Mouse (Mus musculus): ENCODE data around the gene Fcgr4.

Gene Fcgr4

DNA sequence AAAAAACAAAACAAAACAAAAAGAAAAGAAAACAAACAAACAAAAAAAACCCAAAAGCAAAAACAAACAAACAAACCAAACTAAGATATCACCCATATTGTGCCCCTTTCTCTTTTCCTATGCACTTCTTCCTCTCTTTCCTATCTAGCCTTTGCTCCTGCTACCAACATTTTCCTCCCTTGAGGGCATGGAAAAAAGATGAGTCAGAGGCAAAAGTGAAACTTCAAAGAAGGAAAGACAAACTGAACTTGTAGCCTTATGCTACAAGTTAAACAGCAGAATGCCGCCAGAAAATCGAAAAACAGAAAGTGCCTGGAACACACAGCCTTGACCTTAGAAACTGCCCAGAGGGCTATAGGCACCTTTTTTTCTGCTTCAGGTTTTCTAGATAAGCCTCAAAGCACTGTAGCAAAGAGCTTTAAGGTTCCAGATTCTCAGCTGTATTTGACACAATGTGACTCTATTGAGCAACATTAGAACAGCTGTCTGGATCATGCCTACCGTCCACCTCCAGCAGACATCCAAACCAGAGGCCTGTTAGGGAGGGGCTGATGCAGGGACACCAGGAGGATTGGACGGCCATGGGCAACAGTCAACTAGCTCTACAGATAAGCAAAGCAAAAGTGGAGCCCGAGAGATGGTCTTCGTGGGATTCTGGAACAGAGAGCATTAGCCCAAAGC, 1.9 kb upstream of the Fcgr4 start:
- DNase-seq = no peak

DNA sequence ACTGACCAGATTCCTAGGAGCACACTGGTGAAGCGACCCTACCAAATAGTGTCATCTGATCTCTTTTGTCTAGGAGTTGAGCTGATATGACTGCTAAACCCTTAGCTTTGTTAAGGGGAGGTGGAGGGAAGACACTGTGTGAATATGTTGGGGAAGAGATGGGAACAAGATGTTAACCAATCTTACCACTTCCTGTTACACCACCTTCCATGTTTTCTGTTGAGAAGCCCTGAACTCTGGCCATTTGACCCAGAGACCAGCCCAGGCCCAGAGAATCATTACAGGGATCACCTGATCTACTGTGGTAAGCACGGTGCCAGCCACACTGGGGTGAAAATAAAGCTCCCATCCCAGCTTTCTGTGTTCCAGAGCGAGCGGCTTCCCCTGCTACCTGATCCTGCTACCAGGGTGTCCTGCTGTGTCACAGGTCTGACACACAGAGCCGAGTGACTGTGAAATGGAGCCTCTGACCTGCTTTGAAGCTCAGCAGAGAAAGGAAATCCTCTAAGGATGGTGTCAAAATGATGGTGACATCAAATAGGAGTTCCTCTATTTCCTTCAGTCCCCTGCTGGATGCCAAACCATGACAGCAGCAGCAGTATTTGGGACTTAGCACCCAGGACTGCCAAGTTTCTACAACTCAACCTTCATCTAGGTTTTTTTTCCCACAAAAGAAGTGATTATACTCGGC, 1.1 kb upstream of the Fcgr4 start:
- DNase-seq = no peak

DNA sequence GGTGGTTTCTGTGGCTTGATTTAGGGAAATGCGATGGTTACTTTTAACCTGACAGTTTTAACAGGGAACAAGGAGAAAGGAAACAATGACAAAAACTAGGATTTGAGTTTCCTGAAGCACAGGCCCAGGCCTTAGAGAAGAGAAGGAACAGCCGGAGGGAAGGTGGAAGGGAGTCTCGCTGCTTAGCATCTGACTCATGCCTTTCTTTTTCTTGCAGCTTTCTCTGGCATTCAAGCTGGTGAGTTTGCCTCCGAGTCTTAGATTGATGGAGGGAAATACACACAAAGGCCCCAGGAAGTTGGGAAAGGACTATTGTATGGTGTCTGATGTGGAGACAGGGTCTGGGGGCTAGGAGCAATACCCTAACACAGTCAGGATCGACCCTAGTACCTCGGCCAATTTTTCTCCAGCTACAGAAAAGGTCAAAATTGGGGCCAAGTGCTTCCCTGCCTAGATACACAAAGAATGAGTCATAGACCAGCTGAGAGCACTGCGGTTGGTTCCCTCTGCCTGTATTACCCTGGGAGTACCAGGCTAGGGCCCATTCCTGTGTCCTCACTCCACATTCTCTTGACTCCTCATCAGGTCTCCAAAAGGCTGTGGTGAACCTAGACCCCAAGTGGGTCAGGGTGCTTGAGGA, 711 bp downstream of the Fcgr4 start:
- DNase-seq = no peak

DNA sequence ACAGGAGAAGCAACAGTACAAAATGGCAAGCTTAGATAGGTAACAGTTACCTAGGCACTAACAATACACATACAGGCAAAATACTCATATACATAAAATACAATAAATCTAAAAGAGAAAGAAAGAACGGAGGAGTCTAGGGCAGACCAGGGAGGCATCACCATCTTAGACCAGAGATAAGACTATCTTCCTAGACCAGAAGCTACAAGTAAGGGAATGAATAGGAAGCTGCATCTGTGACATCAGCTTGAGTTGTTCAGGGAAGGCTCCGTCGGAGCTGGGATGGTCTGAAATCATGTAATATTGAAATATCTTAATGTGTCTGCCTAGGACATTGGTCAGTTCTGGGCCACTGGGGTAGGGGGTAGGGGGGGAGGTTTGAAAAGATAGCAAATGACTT, 13.0 kb downstream of the Fcgr4 start:
- no peak for DNase-seq

GRCm38 (mm10) chr1:171032691-171033090, 14.0 kb downstream of the Fcgr4 start:
- DNase-seq = no peak

- DNase-seq = no peak
Measured at GRCm38 (mm10) chr1:171033196-171033595, 14.5 kb downstream of the Fcgr4 start.

DNA sequence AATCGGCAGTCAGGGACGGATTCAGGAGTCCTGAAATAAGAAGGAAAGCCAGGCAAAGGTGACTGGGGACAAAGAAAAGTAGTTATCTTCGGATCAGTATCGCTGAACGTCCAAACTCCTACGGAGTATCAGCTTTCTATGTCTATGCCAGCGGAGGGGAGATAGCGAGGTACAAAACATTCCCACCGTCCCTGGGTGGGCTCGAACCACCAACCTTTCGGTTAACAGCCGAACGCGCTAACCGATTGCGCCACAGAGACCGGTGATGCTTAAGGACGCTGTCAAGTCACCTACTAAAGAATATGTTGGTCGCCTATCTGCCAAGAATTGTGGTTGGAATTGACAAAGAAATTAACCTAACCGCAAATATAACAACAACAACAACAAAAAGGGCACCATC, 15.0 kb downstream of the Fcgr4 start:
- peak; percentile 70 for DNase-seq

DNA sequence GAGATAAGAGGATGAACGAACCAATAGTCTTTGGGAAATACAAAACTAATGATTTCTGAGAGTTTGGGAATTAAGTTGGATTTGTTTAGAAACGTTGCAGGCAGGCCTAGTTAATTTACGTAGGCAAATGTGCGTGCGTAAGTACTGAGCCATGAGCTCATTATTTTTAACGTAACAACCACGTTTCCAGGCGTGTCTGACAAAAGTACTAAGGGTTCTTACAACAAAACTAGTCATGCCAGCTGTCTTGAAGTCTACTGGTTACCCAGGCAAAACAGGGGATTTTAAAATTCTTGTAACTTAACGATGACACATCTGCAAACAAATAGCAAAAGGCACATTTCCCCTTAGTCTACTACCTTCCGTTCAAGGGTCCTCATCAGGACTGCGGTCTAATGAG, 15.5 kb downstream of the Fcgr4 start:
- no peak for DNase-seq

DNA sequence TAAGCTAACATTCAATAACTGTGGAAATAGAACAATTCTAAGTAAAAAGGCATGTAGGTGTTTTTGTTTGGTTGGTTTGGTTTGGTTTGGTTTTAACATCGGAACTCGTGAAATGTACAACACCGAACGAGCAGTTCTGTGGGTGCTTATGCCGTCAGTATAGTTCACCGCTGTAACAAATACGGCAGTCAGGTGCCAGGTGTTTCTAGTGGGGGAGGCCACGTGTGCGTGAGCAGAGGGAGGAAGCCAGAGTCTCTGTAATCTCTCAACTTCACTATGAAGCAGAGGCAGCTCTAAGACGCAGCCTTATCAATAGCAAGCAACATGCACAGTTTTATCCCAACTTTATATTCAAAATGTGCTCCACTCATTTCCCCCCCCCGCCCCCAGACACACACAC, 16.9 kb downstream of the Fcgr4 start:
- DNase-seq = no peak

- DNase-seq = peak; percentile 59
Measured at GRCm38 (mm10) chr1:171036550-171037324, 18.0 kb downstream of the Fcgr4 start.

- DNase-seq = peak; percentile 77
Measured at GRCm38 (mm10) chr1:171037861-171038721, 19.4 kb downstream of the Fcgr4 start.

DNA sequence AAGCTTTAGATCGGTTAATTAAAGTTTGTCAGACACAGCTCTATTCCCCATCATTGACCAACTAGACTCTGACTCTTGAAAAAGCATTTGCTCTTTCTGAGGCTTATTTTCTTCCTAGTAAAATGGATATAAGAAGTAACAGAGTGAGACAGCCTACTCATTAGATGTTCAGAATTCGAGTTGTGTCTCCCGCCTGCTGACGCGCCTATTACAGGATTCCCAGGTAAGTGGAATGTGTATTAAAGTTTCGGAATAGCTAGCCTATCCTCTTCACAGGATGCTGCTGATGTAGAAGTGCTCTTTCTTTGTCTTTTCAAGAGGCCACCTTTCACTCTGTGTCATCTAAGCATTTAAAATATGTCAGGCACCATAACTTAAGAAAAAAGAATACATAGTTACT, 20.4 kb downstream of the Fcgr4 start:
- DNase-seq = no peak

DNA sequence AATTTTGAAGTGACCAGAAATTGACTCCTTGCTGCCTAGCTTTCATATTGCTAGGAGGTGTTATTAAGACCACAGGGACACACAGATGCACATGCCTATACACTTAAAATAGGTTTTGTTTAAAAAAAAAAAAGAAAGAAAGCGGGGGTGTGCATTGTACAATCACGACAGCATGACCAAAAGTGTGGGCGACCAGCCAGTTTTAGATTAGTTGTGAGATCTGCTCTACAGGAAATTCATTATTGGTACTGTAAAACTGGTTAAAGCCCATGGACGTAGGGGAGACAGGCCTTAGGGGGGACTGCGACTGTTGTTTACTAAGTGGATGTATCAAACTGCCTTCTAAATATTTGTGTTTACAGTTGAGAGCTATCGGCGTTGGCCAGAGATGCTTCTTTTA, 21.2 kb downstream of the Fcgr4 start:
- no peak for DNase-seq

- DNase-seq = no peak
Measured at GRCm38 (mm10) chr1:171043594-171044153, 25.0 kb downstream of the Fcgr4 start.

GRCm38 (mm10) chr1:171044365-171045078, 25.8 kb downstream of the Fcgr4 start:
- peak; percentile 89 for DNase-seq

- no peak for DNase-seq
Measured at GRCm38 (mm10) chr1:171045079-171045465, 26.4 kb downstream of the Fcgr4 start.

- no peak for DNase-seq
Measured at GRCm38 (mm10) chr1:171046501-171046900, 27.8 kb downstream of the Fcgr4 start.

GRCm38 (mm10) chr1:171049263-171049662, 30.5 kb downstream of the Fcgr4 start:
- DNase-seq = no peak

DNA sequence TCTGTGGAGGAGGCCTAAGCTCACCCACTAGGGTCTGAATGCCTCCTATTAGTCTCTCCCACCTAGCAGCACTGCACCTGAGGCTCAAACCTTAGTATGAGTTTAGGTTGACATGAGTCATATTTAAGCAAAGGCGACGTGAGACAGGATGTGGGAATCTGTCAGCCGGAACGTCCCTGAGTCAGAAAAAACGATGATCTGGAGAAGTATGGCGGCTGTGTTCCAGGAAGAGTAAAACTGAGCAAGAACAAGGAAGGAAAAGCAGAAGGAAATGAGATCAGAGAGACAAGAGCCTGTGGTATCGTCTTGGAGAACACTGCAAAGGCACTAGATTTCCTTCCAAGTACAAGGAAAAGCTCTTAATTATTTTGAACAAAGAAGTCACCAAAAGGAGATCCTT, 32.1 kb downstream of the Fcgr4 start:
- no peak for DNase-seq

DNA sequence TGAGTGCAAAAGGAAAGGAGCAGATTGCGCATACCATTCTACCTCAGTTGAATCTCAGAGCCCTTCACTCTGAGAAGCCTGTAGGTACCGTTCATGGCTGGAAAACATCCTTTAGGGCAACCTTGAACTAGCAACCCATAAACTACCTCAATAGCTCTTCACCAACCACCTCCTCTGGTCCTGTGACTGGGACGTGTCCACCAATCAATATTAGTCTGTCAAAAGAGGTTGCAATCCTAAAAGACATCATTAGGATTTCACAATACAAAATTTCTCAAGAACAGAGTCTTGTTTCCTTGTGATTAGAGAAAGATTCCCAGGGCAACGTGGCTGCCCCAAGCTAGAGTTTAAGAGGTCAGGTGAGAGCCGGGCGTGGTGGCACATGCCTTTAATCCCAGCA, 34.6 kb downstream of the Fcgr4 start:
- no peak for DNase-seq

GRCm38 (mm10) chr1:171057253-171057652, 38.5 kb downstream of the Fcgr4 start:
- DNase-seq = peak; percentile 62
